Mouse (Mus musculus): Measurements from ENCODE around the gene Jpt1.
"Not testable (repeated sequence)": the region's sequence is repeated elsewhere in the genome, so short reads cannot be mapped to it uniquely, and the experiment has no call there.

The Jpt1 gene

DNA sequence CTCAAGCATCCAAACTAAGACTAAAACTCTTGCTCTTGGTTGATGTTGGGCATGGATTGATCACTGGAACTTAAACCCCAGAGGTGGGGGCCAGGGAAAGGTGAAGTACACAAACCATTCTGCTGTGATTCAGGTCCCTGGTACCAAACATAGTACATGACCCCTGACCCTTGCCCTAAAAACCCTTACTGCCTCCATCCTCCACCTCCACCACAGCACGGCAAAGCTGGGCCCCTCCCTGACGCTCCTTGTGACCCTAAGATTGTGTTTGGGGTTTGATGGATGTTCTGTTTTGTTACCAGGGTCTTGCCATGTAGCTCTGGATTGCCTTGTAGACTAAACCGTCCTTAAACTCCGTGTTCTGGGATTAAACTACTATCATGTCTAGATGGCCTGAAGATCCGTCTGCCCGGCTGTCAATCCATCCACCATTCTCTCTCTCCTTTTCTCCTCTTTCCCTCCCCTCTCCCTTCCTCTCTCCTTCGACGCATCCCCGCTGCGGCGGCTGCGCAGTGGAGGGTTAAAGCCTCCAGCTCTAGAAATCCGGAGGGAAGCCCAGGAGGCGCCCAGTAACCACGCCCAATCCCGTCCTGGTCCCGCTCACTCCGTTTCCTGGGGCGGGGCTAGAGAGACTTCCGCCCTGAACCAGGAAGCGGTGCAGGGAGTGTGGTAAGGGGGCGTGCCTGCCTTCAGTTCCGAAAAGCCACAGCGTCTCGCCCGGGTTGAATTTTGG lies 39.0 kb downstream of the Jpt1 start, which contains the start of gene Armc7:
Armc7 (plus strand) TSS at position 643 of the 733 bp plus-strand sequence.
- peak; percentile 96 for DNase-seq (ENCODE audit: low read depth)

DNA sequence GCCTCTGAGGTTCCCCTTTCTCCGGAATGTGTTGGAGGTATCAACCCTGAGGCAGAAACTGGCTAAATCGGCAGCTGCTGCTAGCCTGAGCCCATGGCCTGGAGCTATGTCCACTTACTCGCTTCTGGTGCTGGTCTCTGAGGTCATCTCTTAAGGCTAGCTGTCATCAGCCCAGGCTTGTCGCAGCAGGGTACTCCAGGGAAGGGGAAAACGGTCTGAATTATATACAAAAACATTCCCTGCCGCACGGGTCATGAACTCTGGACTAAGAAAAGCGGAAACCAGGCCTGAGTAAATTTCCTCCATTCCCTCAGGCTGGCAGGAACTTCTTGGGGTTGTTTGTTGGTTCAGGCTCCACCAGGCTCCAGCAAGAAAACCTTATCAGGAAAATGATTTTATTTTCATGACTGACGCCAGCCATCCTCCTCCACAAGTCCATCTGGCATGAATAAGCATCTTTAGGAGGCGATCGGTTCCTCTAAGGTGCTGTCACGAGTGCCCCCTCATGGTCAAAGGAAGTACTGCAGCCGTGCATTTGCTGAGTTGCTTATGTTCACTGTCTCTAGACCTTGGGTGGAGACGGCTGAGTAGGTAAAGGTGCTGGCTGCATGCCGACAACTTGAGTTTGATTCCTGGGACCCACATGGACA lies 40.4 kb downstream of the Jpt1 start:
- DNase-seq (ENCODE audit: low read depth) = peak; percentile 98

DNA sequence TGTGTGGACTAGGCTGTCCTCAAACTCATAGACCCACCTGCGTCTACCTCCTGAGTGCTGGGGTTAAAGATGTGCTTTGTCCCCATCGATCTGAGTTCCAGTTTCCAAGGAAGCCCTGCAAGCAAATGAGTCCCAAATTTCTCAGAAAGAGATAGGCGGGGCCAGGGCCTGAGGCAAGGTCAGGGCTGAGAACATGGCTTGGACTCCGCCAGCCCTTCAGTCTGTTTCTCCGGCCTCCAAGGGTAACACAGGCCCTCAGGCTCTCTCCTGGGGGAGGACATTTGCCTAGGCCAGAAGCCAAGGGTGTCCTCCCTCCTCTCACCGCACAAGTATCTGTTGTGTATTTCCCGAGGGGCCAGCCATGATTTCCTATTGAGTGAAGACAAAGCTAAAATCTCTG lies 42.0 kb downstream of the Jpt1 start:
- DNase-seq (ENCODE audit: low read depth) = no peak

GRCm38 (mm10) chr11:115467217-115467618 lies 47.0 kb downstream of the Jpt1 start:
- DNase-seq (ENCODE audit: low read depth) = no peak

- no peak for DNase-seq (ENCODE audit: low read depth)
Measured at GRCm38 (mm10) chr11:115464851-115465250, 49.3 kb downstream of the Jpt1 start.

- DNase-seq (ENCODE audit: low read depth) = no peak
Measured at GRCm38 (mm10) chr11:115463397-115463796, 50.8 kb downstream of the Jpt1 start.

DNA sequence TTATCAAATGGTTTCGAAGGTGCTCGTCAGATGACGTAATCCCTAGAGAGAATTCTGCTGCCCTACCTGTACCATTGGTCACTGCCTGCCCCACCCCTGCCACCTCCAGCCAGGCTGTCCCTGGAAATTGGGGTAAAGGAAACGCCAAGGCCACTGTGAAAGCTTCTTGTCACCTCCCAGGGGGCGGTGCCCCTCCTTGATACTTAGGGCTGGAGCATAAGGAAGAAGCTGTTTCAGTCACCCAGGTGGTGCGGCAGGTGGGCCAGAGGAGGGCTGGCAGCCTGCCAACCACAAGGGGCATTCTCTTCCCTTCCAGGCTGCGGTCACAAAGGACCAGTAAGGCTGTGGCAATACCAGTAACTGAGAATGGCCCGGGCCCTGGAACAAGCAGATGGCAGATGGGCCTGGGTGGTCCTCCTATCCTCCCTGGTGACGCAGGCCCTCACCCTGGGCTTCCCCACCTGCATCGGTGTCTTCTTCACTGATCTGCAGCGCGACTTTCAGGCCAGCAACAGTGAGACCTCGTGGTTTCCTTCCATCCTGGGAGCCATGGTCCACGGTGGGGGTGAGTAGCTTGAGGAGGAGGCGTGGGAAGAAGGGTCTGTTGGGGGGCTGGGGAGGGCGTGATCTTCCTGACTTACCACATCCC lies 51.8 kb downstream of the Jpt1 start, which contains the start of gene Slc16a5:
Slc16a5 (plus strand) TSS at position 232 of the 649 bp plus-strand sequence.
- no peak for DNase-seq (ENCODE audit: low read depth)

GRCm38 (mm10) chr11:115461846-115462242 lies 52.3 kb downstream of the Jpt1 start:
- DNase-seq (ENCODE audit: low read depth) = no peak

DNA sequence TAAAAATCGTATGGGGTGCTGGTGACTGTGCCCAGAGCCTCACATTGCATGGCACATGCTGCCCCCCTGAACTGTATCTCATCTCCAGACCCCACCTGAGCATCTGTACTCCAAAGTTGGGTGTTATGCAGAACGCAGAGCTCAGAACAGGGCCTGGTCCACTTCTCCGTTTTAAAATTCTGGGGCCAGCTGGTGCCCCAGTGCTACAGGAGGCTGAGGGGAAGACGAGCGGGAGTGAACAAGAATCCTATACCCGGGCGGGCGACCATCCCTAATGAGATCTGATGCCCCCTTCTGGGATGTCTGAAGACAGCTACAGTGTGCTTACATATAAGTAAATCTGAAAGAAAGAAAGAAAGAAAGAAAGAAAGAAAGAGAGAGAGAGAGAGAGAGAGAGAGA lies 53.2 kb downstream of the Jpt1 start:
- DNase-seq (ENCODE audit: low read depth) = no peak

DNA sequence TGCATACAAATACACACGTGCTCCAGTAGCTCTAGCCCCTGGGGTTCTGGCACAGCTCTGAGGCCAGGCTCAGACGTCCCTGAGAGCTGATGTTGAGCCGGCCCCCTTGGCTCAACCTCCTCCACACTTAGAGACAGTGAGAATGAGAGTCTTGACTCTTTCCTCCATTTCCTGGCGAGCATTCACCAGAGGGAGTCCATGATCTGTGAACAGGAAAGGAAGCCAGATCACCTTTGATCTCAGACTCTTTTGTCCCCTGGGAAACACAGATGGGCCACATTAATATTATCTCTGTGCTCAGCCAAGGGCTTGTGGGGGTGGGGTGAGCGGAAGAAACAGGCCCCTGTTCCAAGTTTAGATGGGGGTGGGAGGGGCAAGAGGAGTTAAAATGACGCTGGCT lies 56.8 kb downstream of the Jpt1 start:
- no peak for DNase-seq (ENCODE audit: low read depth)

DNA sequence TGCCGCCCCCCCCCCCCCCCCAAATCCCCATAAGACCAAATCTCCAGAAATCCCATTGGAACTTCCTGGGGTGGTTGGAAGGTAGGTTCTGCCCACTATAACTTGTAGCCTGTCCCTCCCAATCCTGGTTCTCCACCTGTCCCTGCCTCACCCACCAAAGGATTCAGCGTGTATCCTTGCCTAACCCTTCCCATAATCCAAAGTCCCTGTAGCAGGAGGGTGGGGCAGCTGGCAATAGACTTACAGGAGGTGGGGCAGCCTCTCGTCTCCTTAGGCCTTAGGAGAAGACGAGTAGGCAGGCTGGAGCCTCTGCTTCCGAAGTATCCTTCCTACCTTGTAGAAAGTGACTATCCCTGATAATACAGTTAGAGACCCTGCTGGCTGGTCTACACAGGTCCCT lies 58.0 kb downstream of the Jpt1 start:
- no peak for DNase-seq (ENCODE audit: low read depth)

DNA sequence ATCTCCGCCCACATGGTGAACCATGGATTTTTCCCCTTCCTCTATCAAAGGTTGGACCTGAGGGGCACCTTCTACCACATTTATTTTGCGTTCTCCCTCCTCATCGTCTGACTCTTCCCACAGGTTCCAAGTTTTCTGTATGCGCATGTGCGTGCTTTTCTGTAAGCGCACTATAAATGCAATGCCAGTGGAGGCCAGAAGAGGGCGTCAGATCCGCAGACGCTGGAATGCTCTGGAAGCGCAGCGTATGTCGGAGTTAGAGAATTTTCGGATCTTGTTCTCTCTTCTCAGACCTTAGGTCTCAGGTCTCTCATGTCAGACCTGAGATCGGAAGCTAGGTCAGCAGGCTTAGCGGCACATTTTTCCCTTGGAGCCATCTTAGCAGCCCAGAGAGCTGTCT lies 58.6 kb downstream of the Jpt1 start:
- DNase-seq (ENCODE audit: low read depth) = no peak

- DNase-seq (ENCODE audit: low read depth) = not testable (repeated sequence)
Measured at GRCm38 (mm10) chr11:115454822-115455221, 59.4 kb downstream of the Jpt1 start.

GRCm38 (mm10) chr11:115453306-115453705 lies 60.9 kb downstream of the Jpt1 start:
- no peak for DNase-seq (ENCODE audit: low read depth)

GRCm38 (mm10) chr11:115452281-115452860 lies 61.8 kb downstream of the Jpt1 start:
- no peak for DNase-seq (ENCODE audit: low read depth)

DNA sequence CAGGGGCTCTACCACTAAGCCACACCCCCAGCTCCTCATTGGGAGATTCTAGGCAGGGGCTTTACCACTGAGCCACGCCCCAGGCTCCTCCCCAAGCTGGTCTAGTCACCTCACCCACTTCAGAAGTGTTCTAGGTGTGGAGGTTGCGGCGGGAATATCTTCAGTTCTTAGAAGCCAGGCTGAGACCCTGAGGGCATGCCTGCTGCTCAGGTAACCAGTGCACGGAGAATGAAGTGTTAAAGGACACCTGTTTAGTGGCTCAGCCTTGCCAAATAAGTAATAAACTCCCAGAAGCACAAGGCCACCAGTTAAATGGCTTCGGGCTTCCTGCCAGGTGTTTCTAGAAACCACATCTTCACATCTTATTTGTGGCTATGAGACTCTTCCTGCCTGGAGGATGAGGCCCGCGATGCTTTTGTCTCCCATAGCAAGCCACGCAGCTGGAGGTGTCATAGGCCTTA lies 62.4 kb downstream of the Jpt1 start:
- no peak for DNase-seq (ENCODE audit: low read depth)

- no peak for DNase-seq (ENCODE audit: low read depth)
Measured at GRCm38 (mm10) chr11:115450176-115450575, 64.0 kb downstream of the Jpt1 start.

DNA sequence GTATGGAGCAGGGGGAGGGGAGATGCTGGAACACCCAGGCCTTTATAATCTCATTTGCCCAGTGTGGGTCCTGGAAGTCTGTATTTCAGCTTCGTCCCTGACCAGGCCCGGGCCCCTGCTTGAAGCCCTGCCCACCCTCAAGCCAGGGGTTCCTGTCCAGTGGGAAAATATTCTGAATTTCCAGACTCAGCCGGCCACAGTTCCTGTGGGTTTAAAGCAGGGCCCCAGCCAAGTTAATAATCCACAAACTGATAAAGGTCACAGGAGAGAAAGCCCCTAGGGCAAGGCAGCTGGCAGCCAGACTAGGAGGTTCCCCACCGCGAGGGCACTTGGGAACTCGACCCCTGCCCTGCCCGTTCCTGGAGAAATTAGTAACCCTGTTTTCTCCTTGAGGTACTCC lies 65.2 kb downstream of the Jpt1 start:
- DNase-seq (ENCODE audit: low read depth) = no peak

GRCm38 (mm10) chr11:115448075-115448474 lies 66.1 kb downstream of the Jpt1 start:
- no peak for DNase-seq (ENCODE audit: low read depth)

All from c-Kit-positive CD71-negative TER-119-negative erythroid progenitor cells, embryonic 14.5 days (primary cell).